ENCODE assay signal across 8 mouse cellular contexts in genomic region chr11:117231551-117231950, GRCm38 (mm10). TPM values are rescaled to one million over a fixed set of nuclear protein-coding genes. Genes with fewer than 3 reads are reported as not detected.
DNase-seq lines count a peak whose midpoint lies in the region; ATAC-seq and TF ChIP-seq lines count a peak whose summit lies in the region.

No protein-coding gene starts in this region.

- H3K36me3 ChIP-seq in heart, embryonic 16.5 days (ENCODE audit: control insufficient read depth, insufficient read depth), result no peaks in the 10 kb centered on the region
- H3K36me3 ChIP-seq in midbrain, postnatal 0 days (ENCODE audit: insufficient read depth, low read length), result no peaks in the 10 kb centered on the region

- no peak for ATAC-seq in heart, embryonic 16.5 days (replicated peaks; ENCODE audit: extremely low read depth, insufficient read depth, low FRiP score)
- ATAC-seq in midbrain, postnatal 0 days (ENCODE audit: low FRiP score), result no peak

- TF ChIP-seq CTCF in midbrain, postnatal 0 days (IDR thresholded peaks at IDR 0.05), result no peak

- H3K4me1 ChIP-seq in brown adipose tissue, adult 24 weeks (ENCODE audit: control insufficient read depth, insufficient read depth, insufficient read length, low read length), result peaks cover 8% of the 10 kb centered on the region; the same call in 1 of the 2 replicates
- H3K4me1 ChIP-seq in heart, embryonic 16.5 days (ENCODE audit: control insufficient read depth, insufficient read depth, low read length), result peaks cover 40% of the 10 kb centered on the region
- peaks cover 4% of the 10 kb centered on the region; the same call in 1 of the 2 replicates for H3K4me1 ChIP-seq in midbrain, postnatal 0 days (ENCODE audit: insufficient read depth, low read length)

- 49% methylated on average over 11 of the region's 11 CpGs for WGBS in heart, embryonic 16.5 days
- 67% methylated on average over 11 of the region's 11 CpGs for WGBS in midbrain, postnatal 0 days

- H3K27me3 ChIP-seq in heart, embryonic 16.5 days (ENCODE audit: control insufficient read depth, insufficient read depth, low read length), result 0 out of 2 replicates have a peak, but pooled peaks cover 2% of the 10 kb centered on the region
- H3K27me3 ChIP-seq in midbrain, postnatal 0 days (ENCODE audit: insufficient read depth, low read length), result no peaks in the 10 kb centered on the region

- peak overlapping the region; percentile 46 for H3K27ac ChIP-seq in brown adipose tissue, adult 24 weeks (replicated peaks; ENCODE audit: low read depth, low read length)
- no peak overlapping the region for H3K27ac ChIP-seq in heart, embryonic 16.5 days (ENCODE audit: low read length)
- H3K27ac ChIP-seq in midbrain, postnatal 0 days (ENCODE audit: low read depth, low read length), result no peak overlapping the region

- H3K9ac ChIP-seq in heart, embryonic 16.5 days (ENCODE audit: low read length), result no peak overlapping the region
- no peak overlapping the region for H3K9ac ChIP-seq in midbrain, postnatal 0 days (replicated peaks; ENCODE audit: low read length, poor library complexity, severe bottlenecking)

- DNase-seq in 3T3-L1 (ENCODE audit: low read depth, low spot score), result peak; percentile 96
- DNase-seq in kidney, postnatal 4 days, result peak; percentile 47 to 62
- no peak for DNase-seq in midbrain, postnatal 0 days (ENCODE audit: low spot score)
- no peak for DNase-seq in ovary, postnatal 14 days (ENCODE audit: low spot score)
- DNase-seq in embryo, embryonic 9.5 days (ENCODE audit: extremely low spot score), result no peak
- DNase-seq in cerebellum, adult 9-10 months, result no peak

- peak overlapping the region; percentile 82 for H3K4me2 ChIP-seq in heart, embryonic 16.5 days (ENCODE audit: low read depth, low read length)
- no peak overlapping the region for H3K4me2 ChIP-seq in midbrain, postnatal 0 days (ENCODE audit: low read depth, low read length, poor library complexity, severe bottlenecking)

- no peaks in the 10 kb centered on the region for H3K9me3 ChIP-seq in heart, embryonic 16.5 days (replicated peaks; ENCODE audit: control insufficient read depth, low read length)
- H3K9me3 ChIP-seq in midbrain, postnatal 0 days (ENCODE audit: low read length), result no peaks in the 10 kb centered on the region

- peak overlapping the region; percentile 12; the same call in 1 of the 2 replicates for H3K4me3 ChIP-seq in brown adipose tissue, adult 24 weeks (ENCODE audit: insufficient read depth, low read depth, low read length)
- H3K4me3 ChIP-seq in heart, embryonic 16.5 days (ENCODE audit: low read length), result peak overlapping the region; percentile 47; the same call in 1 of the 2 replicates
- no peak overlapping the region for H3K4me3 ChIP-seq in midbrain, postnatal 0 days (ENCODE audit: low read depth, low read length)

RNA-seq across cellular contexts. Expression of gene Sept9, which starts 32.1 kb away (rescaled TPM):
- 65.5 and 118 TPM in 2 replicates for polyA plus RNA-seq in brown adipose tissue, adult 24 weeks (2012; ENCODE audit: insufficient read depth, insufficient read length, missing spikeins)
- polyA plus RNA-seq in heart, embryonic 16.5 days (2015; fragmentation: Nextera tagmentation; extraction: Ambion mirVana), result 64.3 and 71.0 TPM in 2 replicates
- 105 and 108 TPM in 2 replicates for total RNA-seq in midbrain, postnatal 0 days (2014; rRNA removed)
- 95.3 and 100 TPM in 2 replicates for polyA plus RNA-seq in midbrain, postnatal 0 days (2015; fragmentation: Nextera tagmentation; extraction: Ambion mirVana)

Comparison
In these comparisons a context has a peak if more than half of its experiments do, and no peak if none do; other contexts are left out.
1. DNase-seq: peak in 3T3-L1 (single experiment) and kidney, postnatal 4 days (2 of 2); none in midbrain, postnatal 0 days (single experiment), ovary, postnatal 14 days (single experiment), embryo, embryonic 9.5 days (single experiment) and cerebellum, adult 9-10 months (single experiment).